Mouse (Mus musculus) heart, adult 2 months (tissue): ENCODE measurements around the gene Nrxn3. TPM values are rescaled to one million over a fixed set of nuclear protein-coding genes. Genes with fewer than 3 reads are reported as not detected.

ENCODE experiments used
- DNase-seq, 2 experiments: peaks; one replicate each; pipeline ENCODE4 v3.0.0; 2021
- H3K27ac ChIP-seq: fragments of 200-600 bp; 2 replicates; pipeline ENCODE4 v1.8.1; 2022
- H3K27me3 ChIP-seq: fragments of 200-500 bp; 2 replicates; pipeline ENCODE4 v1.6.1; 2012; ENCODE audit warnings: mild to moderate bottlenecking, low read length, inconsistent platforms, mixed read lengths; ENCODE audit not compliant: control insufficient read depth, insufficient read depth
- H3K36me3 ChIP-seq: fragments of 200-500 bp; 2 replicates; pipeline ENCODE4 v1.6.1; 2012; ENCODE audit warnings: low read length, inconsistent platforms; ENCODE audit not compliant: control insufficient read depth, insufficient read depth
- H3K4me1 ChIP-seq: fragments of 200-500 bp; 2 replicates; pipeline ENCODE4 v1.6.1; 2011; ENCODE audit warnings: low read length; ENCODE audit not compliant: control insufficient read depth, insufficient read depth
- H3K4me3 ChIP-seq: fragments of 200-600 bp; 2 replicates; pipeline ENCODE4 v1.8.1; 2022
- H3K79me2 ChIP-seq: fragments of 200-500 bp; replicated peaks from 2 replicates; pipeline ENCODE4 v1.6.1; 2012; ENCODE audit warnings: mild to moderate bottlenecking, inconsistent platforms, low read length, moderate library complexity, mixed read lengths; ENCODE audit not compliant: control insufficient read depth, insufficient read depth
- H3K9ac ChIP-seq: fragments of 200-500 bp; 2 replicates; pipeline ENCODE4 v1.6.1; 2012; ENCODE audit warnings: low read depth, mild to moderate bottlenecking, control low read depth, inconsistent platforms, low read length, mixed read lengths
- CTCF ChIP-seq: fragments of 200-600 bp; IDR thresholded peaks from 2 replicates; pipeline ENCODE4 v1.8.1; 2022; ENCODE audit warnings: antibody characterized with exemption, mild to moderate bottlenecking, moderate library complexity
- EP300 ChIP-seq: fragments of 200-500 bp; IDR thresholded peaks from 2 replicates; pipeline ENCODE4 v1.6.1; 2011; ENCODE audit warnings: low read depth, low read length, control low read depth; ENCODE audit not compliant: insufficient read depth
- POLR2A ChIP-seq: fragments of 200-500 bp; IDR thresholded peaks from 2 replicates; pipeline ENCODE4 v1.6.1; 2011; ENCODE audit warnings: mild to moderate bottlenecking, low read depth, low read length, control low read depth; ENCODE audit not compliant: insufficient read depth
- WGBS: fragments of 180-500 bp; shearing (Covaris S2); methylation state at CpG from one replicate; pipeline ENCODE4 v1.1.7; 2018; 5-methylcytosine and 5-hydroxymethylcytosine counted together
- intact Hi-C: fragments of 180-260 bp; cut with DNase I; formaldehyde crosslinking; loops from one replicate; pipeline ENCODE4 v1.15.1; 2025
- polyA plus RNA-seq: library from polyadenylated mRNA; depleted of rRNA; stranded (reverse); fragments of >200 nt; gene quantifications from 2 replicates; pipeline ENCODE4 v1.2.3, GENCODE M21; 2012
- total RNA-seq, 2 experiments: library from RNA; stranded (reverse); gene quantifications; 2 replicates each; pipeline ENCODE4 v1.2.3; 2021

The Nrxn3 gene
- total and polyA plus RNA-seq, 3 experiments: 0.18 to 0.31 TPM; not detected in 1

DNA sequence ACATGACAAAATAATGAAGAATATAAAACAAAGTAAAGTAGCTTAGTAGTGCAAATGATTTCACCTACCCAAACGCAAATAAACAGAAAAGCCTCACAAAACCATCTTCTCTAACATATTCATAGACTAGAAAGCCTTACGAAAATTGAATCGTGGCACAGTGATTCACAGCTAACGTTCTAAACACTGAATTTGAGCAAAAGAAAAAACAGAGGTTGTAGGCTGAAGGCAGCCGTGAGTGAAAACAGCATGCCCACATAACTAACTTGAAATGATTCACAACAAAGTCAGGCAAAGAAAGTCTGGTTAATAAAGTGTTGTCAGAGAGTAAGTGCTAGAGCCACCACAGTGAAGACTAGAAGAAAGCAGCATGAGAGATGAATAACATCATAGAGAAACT, 610.8 kb downstream of the Nrxn3 start:
- DNase-seq: no peak
- TF ChIP-seq CTCF (no peak), EP300 (no peak), POLR2A (no peak)
- Histone ChIP-seq H3K79me2 (no peaks in the 10 kb centered on the region), H3K36me3 (no peaks in the 10 kb centered on the region), H3K27me3 (no peaks in the 10 kb centered on the region), H3K4me1 (no peaks in the 10 kb centered on the region), H3K27ac (no peak overlapping the region), H3K4me3 (no peak overlapping the region), H3K9ac (no peak overlapping the region)
- 72% methylated on average over 5 of the region's 5 CpGs for WGBS
- intact Hi-C loops: no loop called here

DNA sequence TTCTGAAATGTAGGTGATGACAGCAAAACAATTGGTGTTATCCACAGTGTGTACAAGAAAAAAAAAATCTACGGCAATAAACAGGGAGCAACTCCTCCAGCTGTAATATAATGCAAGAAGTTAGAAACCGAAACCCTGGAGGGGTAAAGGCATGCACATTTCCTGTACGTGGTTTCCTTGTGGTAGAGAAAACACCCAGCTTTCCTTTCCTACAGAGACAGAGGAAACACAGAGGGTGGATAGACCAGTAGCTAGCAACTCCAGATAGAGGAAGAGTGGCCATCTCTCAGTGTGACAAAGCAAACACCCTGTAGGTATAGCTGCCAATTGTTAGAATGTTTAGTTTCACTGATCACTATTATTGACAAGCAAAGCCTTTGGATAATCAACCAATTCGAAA, 642.2 kb downstream of the Nrxn3 start:
- intact Hi-C loops: no loop called here
- no peak for TF ChIP-seq CTCF
- Histone ChIP-seq H3K27me3 (no peaks in the 10 kb centered on the region), H3K36me3 (no peaks in the 10 kb centered on the region), H3K27ac (no peak overlapping the region), H3K4me1 (no peaks in the 10 kb centered on the region), H3K79me2 (no peaks in the 10 kb centered on the region), H3K9ac (no peak overlapping the region), H3K4me3 (no peak overlapping the region)
- 42% methylated on average over 4 of the region's 4 CpGs for WGBS
- no peak for DNase-seq

DNA sequence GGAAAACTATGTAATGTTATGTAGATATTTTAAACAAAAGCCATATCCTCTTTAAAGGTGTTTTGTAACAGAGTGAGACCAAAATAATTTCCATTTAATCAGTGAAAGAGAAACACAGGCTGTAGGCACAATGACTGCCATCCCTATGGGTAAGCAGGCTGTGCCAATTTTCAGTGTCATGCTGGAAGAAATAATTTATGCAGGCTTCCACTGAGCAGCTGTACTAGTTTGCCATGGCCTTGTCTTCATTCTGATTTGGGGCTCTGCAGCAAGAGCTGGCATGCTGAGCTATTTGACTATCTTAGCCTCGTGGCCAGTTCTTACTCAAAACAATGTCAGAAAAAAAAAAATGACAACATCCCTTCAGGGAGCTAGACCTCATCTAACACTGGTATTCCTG, 647.3 kb downstream of the Nrxn3 start:
- Histone ChIP-seq H3K4me3 (no peak overlapping the region), H3K4me1 (no peaks in the 10 kb centered on the region), H3K9ac (no peak overlapping the region), H3K27ac (no peak overlapping the region), H3K27me3 (no peaks in the 10 kb centered on the region), H3K36me3 (no peaks in the 10 kb centered on the region), H3K79me2 (no peaks in the 10 kb centered on the region)
- 30% methylated on average over 1 of the region's 1 CpGs for WGBS
- TF ChIP-seq POLR2A (no peak), CTCF (no peak), EP300 (no peak)
- no peak for DNase-seq
- intact Hi-C loops: no loop called here

DNA sequence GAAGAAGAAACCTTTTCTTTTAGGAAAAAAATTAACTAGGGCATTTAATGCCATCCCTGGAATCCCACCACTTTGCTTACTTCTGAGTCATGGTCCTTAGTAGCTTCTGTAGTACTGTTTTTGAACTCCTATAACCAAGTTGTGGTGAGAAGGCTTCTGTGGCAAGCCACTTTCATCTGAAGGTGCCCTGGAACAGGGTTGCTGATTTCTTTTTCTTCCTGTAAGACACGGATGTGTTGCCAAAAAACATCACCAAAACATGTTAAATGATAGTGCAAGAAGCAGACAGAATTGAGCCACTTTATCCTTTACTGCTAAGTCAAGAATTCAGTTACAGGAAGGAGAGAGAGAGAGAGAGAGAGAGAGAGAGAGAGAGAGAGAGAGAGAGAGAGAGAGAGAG, 653.9 kb downstream of the Nrxn3 start:
- no peak overlapping the region for H3K4me3 ChIP-seq
- no peak for DNase-seq
- WGBS: 41% methylated on average over 1 of the region's 1 CpGs
- TF ChIP-seq EP300 (no peak), POLR2A (no peak), CTCF (no peak)
- H3K36me3 ChIP-seq: no peaks in the 10 kb centered on the region
- H3K9ac ChIP-seq: no peak overlapping the region
- H3K4me1 ChIP-seq: no peaks in the 10 kb centered on the region
- no peaks in the 10 kb centered on the region for H3K79me2 ChIP-seq
- H3K27ac ChIP-seq: no peak overlapping the region
- intact Hi-C loops: no loop called here
- no peaks in the 10 kb centered on the region for H3K27me3 ChIP-seq

DNA sequence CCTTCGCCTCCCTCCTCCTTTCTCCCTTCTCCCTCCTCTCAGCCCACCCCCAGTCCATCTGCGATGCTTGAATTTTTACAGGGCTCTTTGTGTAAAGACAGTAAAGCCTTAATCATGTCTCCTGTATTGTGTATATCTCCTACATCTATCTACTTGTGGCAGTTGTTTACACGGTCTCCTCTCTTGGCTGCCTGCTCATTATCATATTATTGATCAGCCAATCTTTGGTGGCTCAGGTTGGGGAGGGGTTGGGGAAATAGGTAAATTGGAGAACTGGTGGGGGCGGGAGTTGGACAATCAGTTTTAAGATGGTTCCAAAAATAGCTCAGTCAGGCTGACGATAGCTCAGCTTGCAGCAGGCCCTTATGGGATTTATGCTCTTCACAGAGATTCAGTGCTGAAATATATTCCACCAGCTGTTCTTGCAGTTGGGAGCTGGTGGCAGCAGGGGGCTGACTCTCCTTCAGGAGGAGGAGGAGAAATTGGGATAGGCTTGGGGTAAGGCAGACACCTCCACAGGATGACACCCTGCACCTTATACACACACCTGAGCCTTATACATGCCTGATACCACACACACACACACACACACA, 654.5 kb downstream of the Nrxn3 start:
- intact Hi-C loops: no loop called here
- 35% methylated on average over 5 of the region's 5 CpGs for WGBS

DNA sequence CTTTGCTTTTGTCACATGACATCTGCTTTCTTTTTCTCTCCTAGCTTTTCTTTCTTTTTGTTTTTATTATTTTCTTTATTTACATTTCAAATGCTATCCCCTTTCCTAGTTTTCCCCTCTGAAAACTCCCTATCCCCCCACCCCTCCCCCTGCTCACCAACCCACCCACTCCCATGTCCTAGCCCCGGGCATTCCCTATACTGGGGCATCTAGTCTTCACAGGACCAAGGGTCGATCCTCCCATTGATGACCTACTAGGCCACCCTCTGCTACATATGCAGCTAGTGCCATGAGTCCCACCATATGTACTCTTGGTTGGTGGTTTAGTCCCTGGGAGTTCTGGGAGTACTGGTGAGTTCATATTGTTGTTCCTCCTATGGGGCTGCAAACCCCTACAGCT, 655.0 kb downstream of the Nrxn3 start:
- no peaks in the 10 kb centered on the region for H3K4me1 ChIP-seq
- 79% methylated on average over 2 of the region's 2 CpGs for WGBS
- H3K36me3 ChIP-seq: no peaks in the 10 kb centered on the region
- no peak overlapping the region for H3K27ac ChIP-seq
- H3K27me3 ChIP-seq: no peaks in the 10 kb centered on the region
- no peak overlapping the region for H3K9ac ChIP-seq
- H3K4me3 ChIP-seq: no peak overlapping the region
- DNase-seq: no peak
- no peaks in the 10 kb centered on the region for H3K79me2 ChIP-seq
- TF ChIP-seq POLR2A (no peak), CTCF (no peak), EP300 (no peak)
- intact Hi-C loops: no loop called here

More for the DNA sequence above, 654.5 kb downstream of the Nrxn3 start:
- no peaks in the 10 kb centered on the region for H3K79me2 ChIP-seq
- TF ChIP-seq EP300: no peak
- H3K36me3 ChIP-seq: no peaks in the 10 kb centered on the region
- no peaks in the 10 kb centered on the region for H3K4me1 ChIP-seq
- no peak overlapping the region for H3K27ac ChIP-seq
- DNase-seq: no peak
- no peak overlapping the region for H3K4me3 ChIP-seq
- H3K27me3 ChIP-seq: no peaks in the 10 kb centered on the region
- H3K9ac ChIP-seq: no peak overlapping the region
